Mouse (Mus musculus) lung, postnatal 0 days (tissue): ENCODE results near the gene Cers6. TPM values are rescaled to one million over a fixed set of nuclear protein-coding genes. Genes with fewer than 3 reads are reported as not detected.
A peak's percentile ranks its signal among the peaks of the same experiment; 100 is the strongest.

Experiments used
- ATAC-seq: fragments of 200-750 bp; cut with Nextera tagmentation; 2 replicates; pipeline ENCODE4 v1.8.0; 2017; ENCODE audit warnings: moderate library complexity
- DNase-seq: peaks from one replicate; pipeline ENCODE4 v3.0.0-alpha.2; 2016; ENCODE audit warnings: low spot score
- H3K27ac ChIP-seq: fragments of 300-500 bp; sonication (generic); 2 replicates; pipeline ENCODE4 v1.5.1; 2014; ENCODE audit warnings: antibody characterized with exemption, mild to moderate bottlenecking, low read length, mixed read lengths
- H3K27me3 ChIP-seq: fragments of 300-500 bp; sonication (generic); replicated peaks from 2 replicates; pipeline ENCODE4 v1.6.1; 2014; ENCODE audit warnings: low read length, mixed read lengths; ENCODE audit not compliant: insufficient read depth
- H3K36me3 ChIP-seq: fragments of 300-500 bp; sonication (generic); 2 replicates; pipeline ENCODE4 v1.6.1; 2014; ENCODE audit warnings: low read length, mixed read lengths; ENCODE audit not compliant: insufficient read depth
- H3K4me1 ChIP-seq: fragments of 300-500 bp; sonication (generic); 2 replicates; pipeline ENCODE4 v1.6.1; 2014; ENCODE audit warnings: antibody characterized with exemption, low read depth, low read length, mixed read lengths; ENCODE audit not compliant: insufficient read depth
- H3K4me2 ChIP-seq: fragments of 300-500 bp; sonication (generic); replicated peaks from 2 replicates; pipeline ENCODE4 v1.6.1; 2014; ENCODE audit warnings: low read depth, mild to moderate bottlenecking, low read length, moderate library complexity, mixed read lengths
- H3K4me3 ChIP-seq: fragments of 300-500 bp; sonication (generic); 2 replicates; pipeline ENCODE4 v1.5.1; 2014; ENCODE audit warnings: low read depth, low read length
- H3K9ac ChIP-seq: fragments of 300-500 bp; sonication (generic); replicated peaks from 2 replicates; pipeline ENCODE4 v1.6.1; 2014; ENCODE audit warnings: low read depth, mild to moderate bottlenecking
- H3K9me3 ChIP-seq: fragments of 300-500 bp; sonication (generic); 2 replicates; pipeline ENCODE4 v1.6.1; 2016; ENCODE audit warnings: low read length, mixed read lengths
- CTCF ChIP-seq: IDR thresholded peaks from 2 replicates; pipeline ENCODE4 v1.5.1; 2016; ENCODE audit warnings: antibody characterized with exemption, mild to moderate bottlenecking
- EP300 ChIP-seq: IDR thresholded peaks from 2 replicates; pipeline ENCODE4 v1.6.1; 2016; ENCODE audit warnings: antibody characterized with exemption, mild to moderate bottlenecking, control low read depth
- WGBS: fragments of 180-500 bp; shearing (Covaris S2); extraction: QIAGEN DNeasy Blood & Tissue Kit; methylation state at CpG from one replicate; pipeline ENCODE4 v1.1.7; 2014; 5-methylcytosine and 5-hydroxymethylcytosine counted together
- polyA plus RNA-seq: library from polyadenylated mRNA; unstranded; fragments of >200 nt; fragmentation: Nextera tagmentation; extraction: Ambion mirVana; gene quantifications from 2 replicates; pipeline ENCODE4 v1.2.1, GENCODE M21; 2015

The Cers6 gene
- polyA plus RNA-seq, 1 experiment from 2014 or later = 9.6 TPM

GRCm38 (mm10) chr2:68978660-68979604, 117.7 kb downstream of the Cers6 start:
- ATAC-seq = no peak
- H3K27ac ChIP-seq = no peak overlapping the region
- H3K4me1 ChIP-seq = peaks cover 7% of the 10 kb centered on the region; the same call in 1 of the 2 replicates
- no peaks in the 10 kb centered on the region for H3K27me3 ChIP-seq
- 61% methylated on average over 12 of the region's 12 CpGs for WGBS
- TF ChIP-seq CTCF = no peak
- H3K4me3 ChIP-seq = no peak overlapping the region
- no peaks in the 10 kb centered on the region for H3K9me3 ChIP-seq
- no peak overlapping the region for H3K4me2 ChIP-seq
- no peaks in the 10 kb centered on the region for H3K36me3 ChIP-seq
- DNase-seq = no peak
- H3K9ac ChIP-seq = no peak overlapping the region

- Histone ChIP-seq H3K4me2 (no peak overlapping the region), H3K4me1 (peaks cover 7% of the 10 kb centered on the region; the same call in 1 of the 2 replicates), H3K9ac (no peak overlapping the region), H3K9me3 (no peaks in the 10 kb centered on the region), H3K4me3 (no peak overlapping the region), H3K27ac (no peak overlapping the region), H3K36me3 (no peaks in the 10 kb centered on the region), H3K27me3 (no peaks in the 10 kb centered on the region)
- TF ChIP-seq CTCF (no peak), EP300 (no peak)
- WGBS = 59% methylated on average over 9 of the region's 9 CpGs
- DNase-seq = peak; percentile 13
- ATAC-seq = peak; percentile 40
Measured at GRCm38 (mm10) chr2:68981302-68981701, 120.1 kb downstream of the Cers6 start.

GRCm38 (mm10) chr2:68981756-68982409, 120.6 kb downstream of the Cers6 start:
- ATAC-seq (no peak), DNase-seq (no peak)
- Histone ChIP-seq H3K9ac (no peak overlapping the region), H3K27ac (no peak overlapping the region), H3K9me3 (no peaks in the 10 kb centered on the region), H3K4me3 (no peak overlapping the region), H3K4me2 (no peak overlapping the region), H3K36me3 (no peaks in the 10 kb centered on the region), H3K27me3 (no peaks in the 10 kb centered on the region), H3K4me1 (peaks cover 7% of the 10 kb centered on the region; the same call in 1 of the 2 replicates)
- 27% methylated on average over 11 of the region's 11 CpGs for WGBS
- no peak for TF ChIP-seq EP300
- TF ChIP-seq CTCF = no peak

DNA sequence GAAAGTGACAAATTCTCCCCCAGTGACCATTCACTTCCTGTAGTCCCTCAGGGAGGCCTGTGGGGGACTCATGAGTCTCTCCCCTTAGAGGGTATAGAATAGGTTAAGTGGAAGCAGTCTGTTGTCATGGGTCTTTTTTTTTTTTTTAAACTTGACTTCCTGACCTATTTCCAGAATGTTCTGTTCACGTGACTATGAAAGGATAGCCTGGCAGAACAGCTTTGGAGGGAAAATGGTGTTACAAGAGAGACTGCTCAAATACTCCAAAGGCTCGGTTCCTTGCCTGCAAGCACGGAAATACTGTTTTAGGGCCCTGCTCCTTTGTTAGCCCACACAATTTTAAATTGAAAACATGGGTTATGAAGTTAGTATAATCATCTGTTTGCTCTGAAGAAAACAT, 121.7 kb downstream of the Cers6 start:
- no peaks in the 10 kb centered on the region for H3K9me3 ChIP-seq
- H3K27me3 ChIP-seq = no peaks in the 10 kb centered on the region
- ATAC-seq = no peak
- no peak overlapping the region for H3K4me3 ChIP-seq
- no peaks in the 10 kb centered on the region for H3K36me3 ChIP-seq
- H3K9ac ChIP-seq = no peak overlapping the region
- TF ChIP-seq CTCF (no peak), EP300 (no peak)
- DNase-seq = no peak
- H3K27ac ChIP-seq = no peak overlapping the region
- 69% methylated on average over 3 of the region's 3 CpGs for WGBS
- peaks cover 7% of the 10 kb centered on the region; the same call in 1 of the 2 replicates for H3K4me1 ChIP-seq
- no peak overlapping the region for H3K4me2 ChIP-seq

DNA sequence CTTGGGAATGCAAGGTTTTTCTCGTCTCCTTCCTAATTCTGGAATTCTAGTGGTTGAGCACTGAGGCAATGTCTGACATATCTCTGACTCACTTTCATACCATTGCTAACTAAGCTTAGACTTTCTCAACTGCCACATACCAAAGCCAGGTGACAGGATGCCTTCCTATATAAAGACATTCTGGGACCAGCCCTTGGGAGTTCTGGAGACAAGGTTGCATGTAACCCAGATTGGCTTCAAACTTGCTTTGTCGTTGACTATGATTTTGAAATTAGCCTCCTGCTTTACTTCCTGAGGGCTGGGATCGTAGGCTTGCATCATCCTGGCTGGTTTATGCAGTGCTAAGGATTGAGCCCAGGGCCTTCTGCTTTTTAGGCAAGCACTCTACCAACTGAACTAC, 122.2 kb downstream of the Cers6 start:
- peaks cover 7% of the 10 kb centered on the region; the same call in 1 of the 2 replicates for H3K4me1 ChIP-seq
- no peaks in the 10 kb centered on the region for H3K27me3 ChIP-seq
- ATAC-seq (peak; percentile 17; the same call in 1 of the 2 replicates), DNase-seq (peak; percentile 18)
- TF ChIP-seq EP300 (no peak), CTCF (no peak)
- H3K4me2 ChIP-seq = no peak overlapping the region
- H3K36me3 ChIP-seq = no peaks in the 10 kb centered on the region
- no peak overlapping the region for H3K9ac ChIP-seq
- WGBS = 68% methylated on average over 3 of the region's 3 CpGs
- no peak overlapping the region for H3K27ac ChIP-seq
- no peak overlapping the region for H3K4me3 ChIP-seq
- no peaks in the 10 kb centered on the region for H3K9me3 ChIP-seq

DNA sequence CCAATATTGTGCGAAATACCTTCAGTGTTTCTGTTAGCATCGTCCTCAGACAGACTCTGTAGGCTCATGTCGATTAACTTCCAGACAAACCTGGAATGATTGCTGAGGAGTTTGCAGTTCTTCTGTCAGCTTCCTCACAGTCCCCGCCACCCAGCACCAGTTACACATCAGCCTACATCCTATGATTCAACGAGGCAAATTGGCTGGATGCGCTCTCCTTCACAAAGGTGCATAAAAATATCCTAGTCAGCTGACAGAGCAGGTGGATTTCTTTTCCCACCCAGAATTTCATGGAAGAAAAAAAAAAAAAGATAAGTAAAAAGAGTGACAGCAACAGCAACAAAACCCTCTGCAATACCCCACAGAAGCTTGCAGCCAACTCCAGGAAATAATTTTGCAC, 127.9 kb downstream of the Cers6 start:
- WGBS = 87% methylated on average over 6 of the region's 6 CpGs
- Histone ChIP-seq H3K27me3 (no peaks in the 10 kb centered on the region), H3K9me3 (no peaks in the 10 kb centered on the region), H3K4me3 (no peak overlapping the region), H3K4me1 (no peaks in the 10 kb centered on the region), H3K9ac (no peak overlapping the region), H3K4me2 (no peak overlapping the region), H3K36me3 (no peaks in the 10 kb centered on the region), H3K27ac (no peak overlapping the region)
- DNase-seq (no peak), ATAC-seq (no peak)
- no peak for TF ChIP-seq EP300
- no peak for TF ChIP-seq CTCF
